ENCODE assay signal across 8 mouse cellular contexts in the genomic region with DNA sequence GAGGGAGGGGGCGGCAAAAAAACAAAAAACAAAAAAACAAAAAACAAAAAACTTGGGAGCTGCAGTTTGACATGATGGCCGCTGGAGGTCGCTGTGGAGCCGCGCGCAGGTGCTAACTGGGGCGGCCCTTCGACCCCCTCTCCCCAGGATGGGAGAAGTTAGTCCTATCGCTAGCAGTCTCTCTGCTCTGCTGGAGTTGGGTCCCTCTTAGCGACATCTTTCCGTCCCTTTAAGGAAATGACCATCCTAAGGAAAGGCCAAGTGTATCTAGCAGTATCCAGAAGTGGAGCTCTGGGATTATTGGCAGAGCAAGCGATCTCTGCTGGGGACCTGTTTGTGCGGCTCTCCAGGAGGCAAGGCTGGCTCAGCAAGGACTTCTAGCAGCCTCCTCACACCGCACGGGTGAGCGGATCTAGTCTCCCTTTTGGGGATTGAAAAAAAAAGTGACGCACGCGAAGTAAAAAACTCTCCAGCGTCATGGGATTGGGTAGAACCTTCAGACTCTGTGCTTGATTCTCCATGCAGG. TPM values are rescaled to one million over a fixed set of nuclear protein-coding genes. Genes with fewer than 3 reads are reported as not detected.
A peak's percentile ranks its signal among the peaks of the same experiment; 100 is the strongest.
DNase-seq lines count a peak whose midpoint lies in the region; ATAC-seq and TF ChIP-seq lines count a peak whose summit lies in the region.

No protein-coding gene starts in this region.

- peak overlapping the region; percentile 41 for H3K4me3 ChIP-seq in forebrain, embryonic 16.5 days (replicated peaks; ENCODE audit: low read length)
- peak overlapping the region; percentile 32 for H3K4me3 ChIP-seq in intestine, embryonic 14.5 days (ENCODE audit: low read depth, low read length)
- H3K4me3 ChIP-seq in liver, postnatal 0 days (ENCODE audit: low read depth, low read length) = peak overlapping the region; percentile 50
- H3K4me3 ChIP-seq in olfactory bulb, adult 2 months (ENCODE audit: insufficient read depth, low read depth, low read length) = peak overlapping the region; percentile 19

- H3K9me3 ChIP-seq in forebrain, embryonic 16.5 days (ENCODE audit: control insufficient read depth, low read length) = no peaks in the 10 kb centered on the region
- no peaks in the 10 kb centered on the region for H3K9me3 ChIP-seq in intestine, embryonic 14.5 days (ENCODE audit: control insufficient read depth, low read length)
- no peaks in the 10 kb centered on the region for H3K9me3 ChIP-seq in liver, postnatal 0 days (ENCODE audit: low read length)

- 0 out of 2 replicates have a peak, but pooled peaks cover 3% of the 10 kb centered on the region for H3K27me3 ChIP-seq in forebrain, embryonic 16.5 days (replicated peaks; ENCODE audit: control insufficient read depth, insufficient read depth, low read length)
- H3K27me3 ChIP-seq in intestine, embryonic 14.5 days (replicated peaks; ENCODE audit: control insufficient read depth, insufficient read depth, low read length) = no peaks in the 10 kb centered on the region
- 0 out of 2 replicates have a peak, but pooled peaks cover 3% of the 10 kb centered on the region for H3K27me3 ChIP-seq in liver, postnatal 0 days (ENCODE audit: insufficient read depth, low read length)

- ATAC-seq in forebrain, embryonic 16.5 days = peak; percentile 66
- ATAC-seq in intestine, embryonic 14.5 days (replicated peaks; ENCODE audit: low FRiP score, low TSS enrichment, low read depth) = peak; percentile 61; the same call in 1 of the 2 replicates
- ATAC-seq in liver, postnatal 0 days = peak; percentile 63

- no peaks in the 10 kb centered on the region for H3K36me3 ChIP-seq in forebrain, embryonic 16.5 days (ENCODE audit: control insufficient read depth, insufficient read depth)
- no peaks in the 10 kb centered on the region for H3K36me3 ChIP-seq in intestine, embryonic 14.5 days (ENCODE audit: control insufficient read depth, insufficient read depth, low read length)
- no peaks in the 10 kb centered on the region for H3K36me3 ChIP-seq in liver, postnatal 0 days (replicated peaks; ENCODE audit: insufficient read depth, low read length)

- no peak for TF ChIP-seq POLR2A in olfactory bulb, adult 2 months (IDR thresholded peaks at IDR 0.05; ENCODE audit: insufficient read depth, low read depth, low read length)

- H3K9ac ChIP-seq in forebrain, embryonic 16.5 days (replicated peaks; ENCODE audit: low read depth, low read length) = 0 out of 2 replicates have a peak overlapping the region, but pooled peaks have one; percentile 3
- peak overlapping the region; percentile 27; the same call in 1 of the 2 replicates for H3K9ac ChIP-seq in intestine, embryonic 14.5 days (ENCODE audit: low read length)
- peak overlapping the region; percentile 51; the same call in 1 of the 2 replicates for H3K9ac ChIP-seq in liver, postnatal 0 days (replicated peaks)

- H3K4me2 ChIP-seq in forebrain, embryonic 16.5 days (ENCODE audit: low read length) = peak overlapping the region; percentile 70
- H3K4me2 ChIP-seq in intestine, embryonic 14.5 days (ENCODE audit: low read length) = peak overlapping the region; percentile 59
- peak overlapping the region; percentile 89 for H3K4me2 ChIP-seq in liver, postnatal 0 days (ENCODE audit: low read depth, low read length)

- peak; percentile 94 for DNase-seq in heart, adult 11 months
- DNase-seq in heart, adult 8-10 months (ENCODE audit: low spot score) = no peak
- DNase-seq in adrenal gland, adult 2 months = peak; percentile 31
- DNase-seq in intestine, embryonic 14.5 days (ENCODE audit: low spot score) = peak; percentile 76
- peak; percentile 53 for DNase-seq in liver, postnatal 0 days
- DNase-seq in frontal cortex, postnatal 25 days (ENCODE audit: low spot score in 2 of 2) = no peak

- peak; percentile 91 for TF ChIP-seq CTCF in liver, postnatal 0 days (IDR thresholded peaks at IDR 0.05; ENCODE audit: low read depth)
- peak; percentile 96 for TF ChIP-seq CTCF in olfactory bulb, adult 2 months (IDR thresholded peaks at IDR 0.05; ENCODE audit: insufficient read depth, low read depth, low read length)

- WGBS in forebrain, embryonic 16.5 days = 1% methylated on average over 20 of the region's 20 CpGs
- 5% methylated on average over 20 of the region's 20 CpGs for WGBS in intestine, embryonic 14.5 days
- WGBS in liver, postnatal 0 days (ENCODE audit: insufficient replicate concordance) = 8% methylated on average over 20 of the region's 20 CpGs
- 8% methylated on average over 20 of the region's 20 CpGs for WGBS in olfactory bulb, adult 2 months

- peaks cover 8% of the 10 kb centered on the region for H3K4me1 ChIP-seq in forebrain, embryonic 16.5 days (replicated peaks; ENCODE audit: control insufficient read depth, insufficient read depth, low read length)
- peaks cover 2% of the 10 kb centered on the region; the same call in 1 of the 2 replicates for H3K4me1 ChIP-seq in intestine, embryonic 14.5 days (replicated peaks; ENCODE audit: control insufficient read depth, insufficient read depth, low read length)
- H3K4me1 ChIP-seq in liver, postnatal 0 days (ENCODE audit: insufficient read depth) = peaks cover 12% of the 10 kb centered on the region
- peaks cover 2% of the 10 kb centered on the region for H3K4me1 ChIP-seq in olfactory bulb, adult 2 months (ENCODE audit: control insufficient read depth, insufficient read depth, low read length)

- no peak overlapping the region for H3K27ac ChIP-seq in forebrain, embryonic 16.5 days (ENCODE audit: low read length)
- no peak overlapping the region for H3K27ac ChIP-seq in intestine, embryonic 14.5 days (ENCODE audit: low read depth)
- 0 out of 2 replicates have a peak overlapping the region, but pooled peaks have one; percentile 11 for H3K27ac ChIP-seq in liver, postnatal 0 days (ENCODE audit: low read depth)
- H3K27ac ChIP-seq in olfactory bulb, adult 2 months (ENCODE audit: insufficient read depth, low read depth, low read length) = no peak overlapping the region

- no peak for TF ChIP-seq EP300 in liver, postnatal 0 days (IDR thresholded peaks at IDR 0.05; ENCODE audit: low read depth)

RNA-seq across cellular contexts. Expression of a gene that starts 7.8 kb away (rescaled TPM):
- 1 to 10 TPM in 1 of 4 experiments, under 1 TPM in 3; 0.16 to 1.1 (median 0.46) TPM for total RNA-seq in heart, adult 8-10 months (2022)
- total RNA-seq in adrenal gland, adult 2 months (2021) = under 1 TPM; 0.35 to 0.45 TPM
- 1.2 and 1.9 TPM in 2 replicates for polyA plus RNA-seq in adrenal gland, adult 2 months (2012; rRNA removed)
- polyA plus RNA-seq in forebrain, embryonic 16.5 days (2015; fragmentation: Nextera tagmentation; extraction: Ambion mirVana) = 2.1 and 2.2 TPM in 2 replicates
- 0.81 and 1.6 TPM in 2 replicates for polyA plus RNA-seq in intestine, embryonic 14.5 days (2014; fragmentation: Nextera tagmentation; extraction: Ambion mirVana)
- 0.13 and 0.43 TPM in 2 replicates for polyA plus RNA-seq in liver, postnatal 0 days (2015; fragmentation: Nextera tagmentation; extraction: Ambion mirVana)
- polyA plus RNA-seq in olfactory bulb, adult 2 months (2012; ENCODE audit: insufficient read depth, insufficient read length, low replicate concordance, missing spikeins) = 189 TPM in 1 of 2 replicates, not detected in the other

RNA-seq across cellular contexts. Expression of a gene that starts 17.1 kb away (rescaled TPM):
- 100 to 1,000 TPM in 3 of 4 experiments, 10 to 100 TPM in 1; 98.7 to 109 (median 103) TPM for total RNA-seq in heart, adult 8-10 months (2022)
- 100 to 1,000 TPM in 1 of 2 experiments, 10 to 100 TPM in 1; 66.0 to 104 TPM for total RNA-seq in adrenal gland, adult 2 months (2021)
- polyA plus RNA-seq in adrenal gland, adult 2 months (2012; rRNA removed) = 76.1 and 88.4 TPM in 2 replicates
- 16.6 and 22.5 TPM in 2 replicates for polyA plus RNA-seq in forebrain, embryonic 16.5 days (2015; fragmentation: Nextera tagmentation; extraction: Ambion mirVana)
- 78.7 and 81.2 TPM in 2 replicates for polyA plus RNA-seq in intestine, embryonic 14.5 days (2014; fragmentation: Nextera tagmentation; extraction: Ambion mirVana)
- 289 and 305 TPM in 2 replicates for polyA plus RNA-seq in liver, postnatal 0 days (2015; fragmentation: Nextera tagmentation; extraction: Ambion mirVana)
- not detected in 2 replicates for polyA plus RNA-seq in olfactory bulb, adult 2 months (2012; ENCODE audit: insufficient read depth, insufficient read length, low replicate concordance, missing spikeins)

Comparison
In these comparisons a context has a peak if more than half of its experiments do, and no peak if none do; other contexts are left out.
1. DNase-seq: peak in heart, adult 11 months (single experiment), adrenal gland, adult 2 months (single experiment), intestine, embryonic 14.5 days (single experiment) and liver, postnatal 0 days (single experiment); none in heart, adult 8-10 months (single experiment) and frontal cortex, postnatal 25 days (0 of 2).
2. RNA of a gene that starts 7.8 kb away (polyA plus RNA-seq): 189 TPM in olfactory bulb, adult 2 months; 2.1 to 2.2 TPM in forebrain, embryonic 16.5 days, 1.2 to 1.9 TPM in adrenal gland, adult 2 months, 0.81 to 1.6 TPM in intestine, embryonic 14.5 days and 0.13 to 0.43 TPM in liver, postnatal 0 days; every median in the first group is over 10 times any median in the second.
3. RNA of a gene that starts 17.1 kb away (polyA plus RNA-seq): 289 to 305 TPM in liver, postnatal 0 days, 78.7 to 81.2 TPM in intestine, embryonic 14.5 days, 76.1 to 88.4 TPM in adrenal gland, adult 2 months and 16.6 to 22.5 TPM in forebrain, embryonic 16.5 days; not detected in olfactory bulb, adult 2 months; every median in the first group is over 10 times any median in the second.
4. Peak in every context shown above with its lines, with median percentiles within 50 percentile points of each other: ATAC-seq, H3K4me2 ChIP-seq, H3K4me3 ChIP-seq and H3K9ac ChIP-seq.